Mouse (Mus musculus): ENCODE measurements around the gene Rgs5.

The Rgs5 gene

DNA sequence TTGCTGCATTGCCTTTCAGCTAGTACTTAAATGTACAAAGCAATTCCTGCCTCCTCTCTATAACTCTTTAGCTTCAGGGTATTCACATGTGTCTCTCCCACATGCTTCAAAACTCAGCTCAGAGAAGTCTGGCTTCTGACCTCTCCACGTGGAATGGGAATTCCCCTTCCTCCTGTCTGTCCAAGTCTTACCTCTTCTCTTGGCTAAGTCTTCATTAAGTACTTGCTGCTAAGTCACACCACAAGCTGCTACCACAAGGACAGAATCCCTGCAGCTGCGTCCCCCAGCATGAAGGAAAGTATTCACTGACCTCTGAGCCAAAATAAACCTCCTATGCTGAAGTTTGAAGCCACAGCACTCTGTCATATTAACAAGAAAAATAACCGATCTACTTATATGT is 71.0 kb downstream of the Rgs5 start:
- no peak for DNase-seq (ENCODE audit: low spot score)

DNA sequence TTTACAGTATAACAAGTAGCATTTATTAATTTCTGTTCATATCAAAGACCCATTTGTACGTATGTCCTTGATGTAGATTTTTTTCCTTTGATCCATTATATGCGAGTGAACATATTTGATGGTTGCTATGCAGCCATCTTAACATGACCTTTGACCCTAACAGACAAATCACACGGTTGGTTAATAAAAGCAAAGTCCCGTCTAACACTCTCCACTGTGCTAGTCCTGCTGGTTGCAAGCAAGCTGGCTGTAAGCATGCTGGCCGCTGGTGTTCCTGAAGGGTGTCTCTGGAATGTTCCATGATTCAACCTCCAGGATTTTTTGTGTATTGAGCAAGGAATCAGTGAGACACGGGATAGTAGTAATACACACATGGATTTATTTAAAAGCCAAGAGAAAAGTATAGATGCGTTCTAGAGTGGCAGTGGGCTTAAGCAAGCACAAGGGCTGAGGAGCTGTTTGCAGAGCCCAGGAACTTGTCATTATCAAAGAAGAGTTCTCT is 75.3 kb downstream of the Rgs5 start:
- DNase-seq (ENCODE audit: low spot score), result no peak

DNA sequence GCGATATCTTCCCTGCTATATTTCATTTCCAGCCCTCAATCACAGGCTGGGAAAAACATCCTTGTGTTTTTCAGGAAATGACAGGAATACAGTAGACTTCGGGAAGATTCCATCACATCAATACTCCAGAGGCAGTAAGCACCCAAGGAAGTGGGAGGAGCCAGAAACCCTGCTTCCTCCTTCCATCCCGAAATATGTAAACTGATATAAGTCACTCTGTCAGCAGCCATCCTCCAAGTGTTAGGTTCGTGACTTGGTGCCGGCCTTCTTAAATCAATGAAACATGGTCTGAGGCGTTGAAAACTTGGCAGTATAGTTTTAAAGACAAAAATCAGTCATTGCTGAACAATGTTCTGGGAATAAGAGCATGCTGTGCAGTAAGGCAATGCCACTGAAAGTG is 80.8 kb downstream of the Rgs5 start:
- no peak for DNase-seq (ENCODE audit: low spot score)

DNA sequence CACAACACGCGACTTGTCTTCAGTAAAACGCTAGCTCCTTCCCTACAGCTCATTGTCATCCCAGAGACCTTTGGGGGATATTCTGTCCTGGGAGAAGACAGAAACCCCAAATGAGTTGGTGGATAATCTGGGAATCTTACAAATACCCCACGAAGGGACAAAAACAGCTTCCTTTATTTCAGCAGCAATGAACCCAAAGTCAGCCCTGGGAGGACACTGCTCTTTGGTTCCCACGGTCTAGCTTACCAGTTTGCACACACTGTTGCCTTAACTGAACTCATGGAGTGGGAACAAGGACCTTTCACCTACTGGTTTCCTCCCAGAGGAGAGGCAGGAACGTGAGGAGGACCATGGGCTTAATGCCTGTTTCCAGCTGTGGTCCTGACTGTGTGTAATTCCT is 81.9 kb downstream of the Rgs5 start:
- DNase-seq (ENCODE audit: low spot score), result no peak

GRCm38 (mm10) chr1:169741147-169741546 is 85.8 kb downstream of the Rgs5 start:
- no peak for DNase-seq (ENCODE audit: low spot score)

Data from T-cell, adult 2 months (primary cell).